Mouse (Mus musculus): ENCODE results near the gene Gata1. TPM values are rescaled to one million over a fixed set of nuclear protein-coding genes. Genes with fewer than 3 reads are reported as not detected.
"Not testable (repeated sequence)": the region's sequence is repeated elsewhere in the genome, so short reads cannot be mapped to it uniquely, and the experiment has no call there.

Gene Gata1
- 4.1 and 6.3 TPM in 2 replicates for polyA plus RNA-seq (2016; fragmentation: Nextera tagmentation; extraction: Ambion mirVana)

DNA sequence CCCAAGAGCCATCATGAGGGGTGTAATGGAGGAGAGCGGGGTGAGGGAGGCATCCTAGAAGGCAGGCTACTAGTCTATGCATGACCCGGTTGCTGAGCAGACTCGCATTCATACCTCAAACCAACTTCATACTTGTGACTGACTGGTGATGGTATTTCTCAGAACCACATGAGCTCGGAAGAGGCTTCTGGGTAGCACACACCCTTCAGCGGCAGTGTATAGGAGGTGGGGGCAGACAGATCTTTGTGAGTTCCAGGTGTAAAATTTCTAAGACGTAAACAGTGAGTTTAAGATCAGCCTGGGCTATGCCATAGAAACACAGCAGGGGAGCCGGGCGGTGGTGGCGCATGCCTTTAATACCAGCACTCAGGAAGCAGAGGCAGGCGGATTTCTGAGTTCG lies at the start of gene Gata1:
TSS of gene Gata1 (minus strand) at position 180 of the 400 bp plus-strand sequence.
- Histone ChIP-seq H3K27ac (no peak within 1 kb of the TSS), H3K4me3 (no peak within 1 kb of the TSS), H3K9me3 (replicated peaks) (no peaks in the 10 kb centered on the region), H3K27me3 (ENCODE audit: low read depth, poor library complexity, severe bottlenecking) (no peaks in the 10 kb centered on the region), H3K36me3 (no peaks in the 10 kb centered on the region), H3K4me1 (no peaks in the 10 kb centered on the region)
- no peak for DNase-seq (ENCODE audit: low spot score)
- 92% methylated on average over 11 of the region's 11 CpGs for WGBS

DNA sequence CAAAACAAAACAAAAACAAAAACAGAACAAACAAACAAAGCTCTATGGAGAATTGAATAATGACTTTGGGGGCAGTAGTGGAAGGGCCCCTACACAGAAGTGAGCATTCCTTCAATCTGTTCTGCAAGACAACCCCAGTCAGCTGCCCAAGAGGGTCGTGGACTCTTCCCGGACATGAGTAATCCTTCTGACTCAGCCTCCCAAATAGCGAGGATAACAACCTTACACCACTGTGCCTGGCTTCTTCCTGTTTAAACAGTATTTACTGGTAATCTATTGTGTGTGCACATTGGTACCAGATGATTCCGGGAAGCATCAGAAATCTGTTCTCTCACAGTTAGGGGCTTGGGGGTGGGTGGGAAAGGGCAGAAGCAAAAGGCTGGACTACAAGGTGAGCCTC lies 48.9 kb upstream of the Gata1 start:
- no peak for DNase-seq (ENCODE audit: low spot score)
- no peaks in the 10 kb centered on the region for H3K4me1 ChIP-seq
- no peaks in the 10 kb centered on the region for H3K27me3 ChIP-seq (ENCODE audit: low read depth, poor library complexity, severe bottlenecking)
- H3K27ac ChIP-seq, result no peak overlapping the region
- 0 out of 2 replicates have a peak, but pooled peaks cover 2% of the 10 kb centered on the region for H3K9me3 ChIP-seq (replicated peaks)
- no peaks in the 10 kb centered on the region for H3K36me3 ChIP-seq
- no peak overlapping the region for H3K4me3 ChIP-seq
- WGBS, result 68% methylated on average over 4 of the region's 4 CpGs

DNA sequence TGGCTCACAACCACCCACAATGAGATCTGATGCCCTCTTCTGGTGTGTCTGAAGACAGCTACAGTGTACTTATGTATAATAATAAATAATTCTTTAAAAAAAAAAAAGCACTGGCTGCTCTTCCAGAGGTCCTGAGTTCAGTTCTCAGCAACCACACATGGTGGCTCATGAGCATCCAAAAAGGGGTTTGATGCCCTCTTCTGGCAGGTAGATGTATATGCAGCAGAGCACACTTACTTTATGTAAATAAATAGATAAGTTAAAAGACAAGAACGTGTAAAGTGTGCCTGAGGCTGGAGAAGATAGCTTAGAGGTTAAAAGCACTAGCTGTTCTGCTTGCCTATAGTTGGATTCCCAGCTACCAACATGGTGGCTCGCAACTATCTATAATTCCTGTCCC lies 46.9 kb upstream of the Gata1 start:
- Histone ChIP-seq H3K27me3 (ENCODE audit: low read depth, poor library complexity, severe bottlenecking) (no peaks in the 10 kb centered on the region), H3K9me3 (replicated peaks) (0 out of 2 replicates have a peak, but pooled peaks cover 2% of the 10 kb centered on the region), H3K27ac (no peak overlapping the region), H3K36me3 (no peaks in the 10 kb centered on the region), H3K4me1 (no peaks in the 10 kb centered on the region), H3K4me3 (no peak overlapping the region)
- no peak for DNase-seq (ENCODE audit: low spot score)
- 72% methylated on average over 2 of the region's 2 CpGs for whole genome bisulfite sequencing

DNA sequence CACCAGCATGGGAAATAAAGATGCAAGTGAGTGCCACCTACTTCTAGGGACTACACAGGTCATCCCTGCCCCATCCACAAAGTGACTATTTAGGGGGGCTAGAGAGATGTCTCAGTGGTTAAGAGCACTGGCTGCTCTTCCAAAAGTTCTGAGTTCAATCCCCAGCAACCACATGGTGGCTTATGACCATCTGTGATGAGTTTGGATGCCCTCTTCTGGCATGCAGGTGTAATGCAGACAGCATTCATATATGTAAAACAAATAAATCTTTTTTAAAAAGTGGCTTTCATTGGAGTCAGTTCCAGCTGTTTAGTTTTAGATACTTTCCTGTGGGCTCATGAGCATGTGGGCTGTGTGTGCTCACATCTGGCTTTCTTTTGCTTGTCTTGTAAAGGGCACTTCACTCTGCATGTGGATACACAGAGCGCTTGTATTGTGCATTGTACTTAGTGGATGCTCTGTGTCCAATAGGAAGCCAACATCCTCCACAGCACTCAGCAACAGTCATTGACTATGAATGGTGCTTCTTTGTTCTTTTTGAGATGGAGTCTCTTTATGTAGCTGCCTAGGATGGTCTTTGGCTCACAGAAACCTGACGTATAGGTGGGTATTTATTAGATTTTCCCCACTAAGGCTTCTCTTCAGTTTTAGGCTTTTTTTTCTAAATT lies 42.4 kb upstream of the Gata1 start:
- Histone ChIP-seq H3K4me1 (no peaks in the 10 kb centered on the region), H3K27ac (no peak overlapping the region), H3K27me3 (ENCODE audit: low read depth, poor library complexity, severe bottlenecking) (no peaks in the 10 kb centered on the region), H3K4me3 (no peak overlapping the region), H3K9me3 (replicated peaks) (no peaks in the 10 kb centered on the region), H3K36me3 (no peaks in the 10 kb centered on the region)
- 90% methylated on average over 2 of the region's 2 CpGs for WGBS
- DNase-seq (ENCODE audit: low spot score), result no peak

DNA sequence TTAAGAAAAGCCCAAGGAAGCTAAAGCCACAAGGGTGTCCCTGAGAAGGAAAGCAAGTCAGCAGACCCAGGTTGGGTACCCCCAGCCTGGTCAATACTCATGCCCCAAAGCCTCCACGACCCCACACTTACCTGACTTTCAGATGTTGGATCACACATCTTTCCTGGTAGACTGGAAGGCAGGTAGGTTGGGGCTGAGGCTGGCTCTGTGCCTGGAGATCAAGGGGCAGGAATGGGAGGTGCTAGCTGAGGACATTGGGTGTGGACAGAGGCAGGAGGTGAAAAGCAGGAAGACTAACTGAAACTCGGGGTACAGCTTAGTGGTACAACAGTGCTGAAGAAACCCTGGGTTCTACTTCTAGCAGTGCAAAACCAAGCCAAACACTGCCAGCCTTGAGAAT lies 40.4 kb upstream of the Gata1 start, which contains the start of gene Glod5:
TSS of gene Glod5 (minus strand) at position 207 of the 400 bp plus-strand sequence.
- H3K36me3 ChIP-seq, result no peaks in the 10 kb centered on the region
- H3K27ac ChIP-seq, result no peak within 1 kb of the TSS
- H3K4me1 ChIP-seq, result no peaks in the 10 kb centered on the region
- no peak within 1 kb of the TSS for H3K4me3 ChIP-seq
- WGBS, result 74% methylated on average over 2 of the region's 2 CpGs
- DNase-seq (ENCODE audit: low spot score), result no peak
- H3K9me3 ChIP-seq (replicated peaks), result no peaks in the 10 kb centered on the region
- no peaks in the 10 kb centered on the region for H3K27me3 ChIP-seq (ENCODE audit: low read depth, poor library complexity, severe bottlenecking)

DNA sequence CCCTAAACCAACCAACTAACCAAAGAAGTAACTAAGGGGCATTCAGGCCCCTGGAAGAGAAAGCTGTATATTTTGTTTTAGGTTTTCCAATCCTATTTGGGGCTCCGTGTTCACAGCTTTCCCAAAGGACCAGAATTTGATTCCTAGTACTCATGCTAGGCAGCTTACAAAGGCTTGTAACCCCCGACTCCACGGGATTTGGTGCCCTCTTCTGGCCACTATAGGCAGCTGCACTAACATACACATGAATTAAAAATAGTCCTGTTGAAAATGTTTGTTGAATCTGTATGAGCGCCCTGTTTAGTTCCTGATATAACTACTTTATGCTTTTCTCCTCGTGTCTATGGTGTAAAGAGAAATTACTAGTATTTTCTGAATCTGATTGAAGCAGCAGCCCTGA lies 39.3 kb upstream of the Gata1 start:
- no peak overlapping the region for H3K4me3 ChIP-seq
- no peaks in the 10 kb centered on the region for H3K36me3 ChIP-seq
- WGBS, result 12% methylated on average over 5 of the region's 5 CpGs
- H3K27ac ChIP-seq, result no peak overlapping the region
- no peaks in the 10 kb centered on the region for H3K27me3 ChIP-seq (ENCODE audit: low read depth, poor library complexity, severe bottlenecking)
- no peaks in the 10 kb centered on the region for H3K4me1 ChIP-seq
- peak; percentile 52 for DNase-seq (ENCODE audit: low spot score)
- H3K9me3 ChIP-seq (replicated peaks), result no peaks in the 10 kb centered on the region

DNA sequence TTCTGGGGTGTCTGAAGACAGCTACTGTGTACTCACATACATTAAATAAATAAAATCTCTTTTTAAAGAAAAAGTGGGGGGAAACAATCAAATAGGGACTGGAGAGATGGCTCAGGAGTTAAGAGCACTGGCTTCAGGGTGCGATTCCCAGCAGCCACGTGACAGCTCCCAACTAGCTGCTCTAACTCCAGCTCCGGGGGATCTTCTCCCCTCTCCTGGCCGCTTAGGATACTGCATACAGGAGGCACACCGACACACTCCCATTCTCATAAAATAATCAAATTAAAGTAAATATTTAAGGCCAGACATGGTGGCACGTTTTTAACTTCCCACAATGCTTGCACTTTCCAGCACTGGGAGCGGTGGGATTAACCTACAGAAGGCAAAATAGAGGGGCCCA lies 37.8 kb upstream of the Gata1 start:
- H3K27ac ChIP-seq; H3K4me3 ChIP-seq; DNase-seq (ENCODE audit: low spot score); H3K36me3 ChIP-seq; H3K27me3 ChIP-seq (ENCODE audit: low read depth, poor library complexity, severe bottlenecking); H3K4me1 ChIP-seq; H3K9me3 ChIP-seq (replicated peaks): not testable (repeated sequence)
- WGBS, result 18% methylated on average over 7 of the region's 7 CpGs

DNA sequence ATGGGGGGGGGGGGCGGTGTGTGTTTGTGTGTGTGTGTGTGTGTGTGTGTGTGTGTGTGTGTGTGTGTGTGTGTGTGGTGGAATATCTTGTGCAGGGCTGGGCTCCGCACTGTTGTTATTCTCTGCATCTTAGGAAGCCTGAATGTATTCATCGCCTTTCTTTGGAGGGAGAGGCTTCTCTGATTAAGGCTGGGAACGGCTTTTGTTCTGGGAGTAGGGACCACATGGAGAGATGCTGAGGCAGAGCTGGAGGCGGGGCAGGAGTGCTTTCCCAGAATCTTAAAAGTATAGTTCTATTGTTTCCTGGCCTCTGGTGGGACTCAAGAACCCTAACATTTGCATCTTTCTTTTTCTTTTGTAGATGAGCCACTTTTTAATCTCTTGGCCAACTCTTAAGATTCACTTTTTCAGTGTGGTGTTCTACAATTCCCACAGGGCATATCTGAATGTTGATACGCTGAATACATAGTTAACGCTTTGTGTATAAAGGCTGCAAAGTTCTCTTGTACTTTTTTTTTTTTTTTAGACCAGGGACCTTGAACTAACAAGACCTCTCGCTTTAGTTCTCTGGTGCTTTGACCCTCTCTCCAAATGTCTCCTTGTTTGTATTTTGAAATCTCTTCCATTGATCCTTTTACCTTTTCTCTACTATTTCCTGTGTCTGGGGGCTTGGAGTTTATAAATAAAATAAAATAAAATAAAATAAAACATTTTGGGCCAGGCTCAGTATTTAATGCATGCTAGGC lies 35.9 kb upstream of the Gata1 start:
- DNase-seq (ENCODE audit: low spot score), result no peak
- H3K27ac ChIP-seq, result no peak overlapping the region
- H3K9me3 ChIP-seq (replicated peaks), result no peaks in the 10 kb centered on the region
- H3K4me1 ChIP-seq, result no peaks in the 10 kb centered on the region
- WGBS, result 44% methylated on average over 7 of the region's 8 CpGs
- H3K4me3 ChIP-seq, result no peak overlapping the region
- no peaks in the 10 kb centered on the region for H3K27me3 ChIP-seq (ENCODE audit: low read depth, poor library complexity, severe bottlenecking)
- H3K36me3 ChIP-seq, result no peaks in the 10 kb centered on the region

DNA sequence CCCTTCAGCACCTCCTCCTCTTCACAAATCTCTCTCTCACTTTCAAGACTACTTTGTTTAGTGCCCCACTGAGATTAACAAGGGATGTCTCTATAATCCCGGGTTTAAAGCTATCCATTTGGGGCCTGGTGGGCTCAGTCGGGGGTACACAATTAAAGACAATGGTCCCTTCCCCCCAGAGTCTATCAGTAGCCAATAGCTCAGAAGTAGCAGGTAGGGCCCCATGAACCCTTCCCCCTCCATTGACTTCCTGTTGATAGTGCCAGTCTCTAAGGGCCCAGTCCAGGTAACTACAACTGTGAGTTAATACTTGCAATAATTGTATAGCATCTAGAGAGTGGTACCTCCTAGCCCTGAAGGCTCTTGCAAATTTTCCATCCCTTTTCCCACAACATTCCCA lies 35.3 kb upstream of the Gata1 start:
- H3K27me3 ChIP-seq (ENCODE audit: low read depth, poor library complexity, severe bottlenecking), result no peaks in the 10 kb centered on the region
- no peak overlapping the region for H3K27ac ChIP-seq
- H3K4me3 ChIP-seq, result no peak overlapping the region
- no peak for DNase-seq (ENCODE audit: low spot score)
- H3K9me3 ChIP-seq (replicated peaks), result no peaks in the 10 kb centered on the region
- H3K4me1 ChIP-seq, result no peaks in the 10 kb centered on the region
- H3K36me3 ChIP-seq, result no peaks in the 10 kb centered on the region
- 18% methylated on average over 2 of the region's 2 CpGs for WGBS

DNA sequence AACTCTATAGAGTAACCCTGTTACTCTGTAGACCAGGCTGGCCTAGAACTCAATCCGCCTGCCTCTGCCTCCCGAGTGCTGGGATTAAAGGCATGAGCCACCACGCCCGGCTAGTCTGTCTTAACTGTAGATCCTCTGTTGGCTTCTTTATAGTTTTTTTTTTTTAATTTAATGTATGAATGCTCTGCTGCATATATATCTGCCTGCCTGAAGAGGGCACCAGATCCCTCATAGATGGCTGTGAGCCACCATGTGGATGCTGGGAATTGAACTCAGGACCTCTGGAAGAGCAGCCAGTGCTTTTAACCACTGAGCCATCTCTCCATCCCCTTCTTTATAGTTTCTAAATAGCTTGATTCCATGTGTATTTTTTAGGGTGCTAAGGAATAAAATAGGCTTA lies 31.5 kb upstream of the Gata1 start:
- H3K27me3 ChIP-seq (ENCODE audit: low read depth, poor library complexity, severe bottlenecking); H3K4me1 ChIP-seq; H3K36me3 ChIP-seq; DNase-seq (ENCODE audit: low spot score); H3K9me3 ChIP-seq (replicated peaks); H3K4me3 ChIP-seq; H3K27ac ChIP-seq: not testable (repeated sequence)
- WGBS, result 93% methylated on average over 4 of the region's 4 CpGs

DNA sequence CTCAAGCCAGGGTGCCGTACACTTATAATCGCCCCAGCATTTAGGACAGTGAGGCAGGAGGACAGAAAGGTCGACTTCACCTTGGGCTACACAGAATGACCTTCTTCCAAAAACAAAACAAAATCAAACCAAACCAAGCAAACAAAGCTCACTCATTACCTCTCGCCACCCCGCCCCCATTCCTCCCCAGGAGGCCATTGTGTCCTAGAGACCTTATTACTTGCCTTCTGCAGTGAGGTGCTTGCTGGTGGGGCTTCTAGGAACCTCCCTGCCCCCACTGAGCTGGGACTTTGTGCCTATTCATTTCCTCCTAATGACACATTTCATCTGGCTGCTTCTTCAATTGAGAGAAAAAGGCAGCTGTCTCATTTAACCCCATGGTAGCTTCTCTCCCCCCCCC lies 30.7 kb upstream of the Gata1 start:
- no peak overlapping the region for H3K27ac ChIP-seq
- no peaks in the 10 kb centered on the region for H3K27me3 ChIP-seq (ENCODE audit: low read depth, poor library complexity, severe bottlenecking)
- H3K4me1 ChIP-seq, result no peaks in the 10 kb centered on the region
- no peaks in the 10 kb centered on the region for H3K9me3 ChIP-seq (replicated peaks)
- no peaks in the 10 kb centered on the region for H3K36me3 ChIP-seq
- DNase-seq (ENCODE audit: low spot score), result no peak
- H3K4me3 ChIP-seq, result no peak overlapping the region
- 49% methylated on average over 5 of the region's 5 CpGs for WGBS

DNA sequence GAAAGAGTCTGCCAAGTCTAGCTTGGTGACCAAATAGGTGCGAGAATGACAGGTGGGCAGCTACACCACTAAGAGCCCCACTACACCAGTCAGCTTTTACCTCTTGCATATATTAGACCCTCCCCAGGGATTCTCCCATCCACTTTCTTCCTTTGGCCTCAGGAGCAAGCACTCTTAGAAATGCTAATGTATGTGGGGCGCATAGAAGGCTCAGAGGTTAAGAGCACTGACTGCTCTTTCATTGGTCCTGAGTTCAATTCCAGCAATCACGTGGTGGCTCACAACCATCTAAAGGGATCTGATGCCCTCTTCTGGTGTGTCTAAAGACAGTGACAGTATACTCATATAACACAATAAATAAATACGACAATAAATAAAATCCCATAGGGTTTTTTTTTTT lies 25.1 kb upstream of the Gata1 start:
- Histone ChIP-seq H3K27ac (no peak overlapping the region), H3K27me3 (ENCODE audit: low read depth, poor library complexity, severe bottlenecking) (no peaks in the 10 kb centered on the region), H3K9me3 (replicated peaks) (no peaks in the 10 kb centered on the region), H3K4me1 (peaks cover 7% of the 10 kb centered on the region; the same call in 1 of the 2 replicates), H3K4me3 (no peak overlapping the region), H3K36me3 (no peaks in the 10 kb centered on the region)
- 51% methylated on average over 4 of the region's 4 CpGs for WGBS
- DNase-seq (ENCODE audit: low spot score), result no peak

DNA sequence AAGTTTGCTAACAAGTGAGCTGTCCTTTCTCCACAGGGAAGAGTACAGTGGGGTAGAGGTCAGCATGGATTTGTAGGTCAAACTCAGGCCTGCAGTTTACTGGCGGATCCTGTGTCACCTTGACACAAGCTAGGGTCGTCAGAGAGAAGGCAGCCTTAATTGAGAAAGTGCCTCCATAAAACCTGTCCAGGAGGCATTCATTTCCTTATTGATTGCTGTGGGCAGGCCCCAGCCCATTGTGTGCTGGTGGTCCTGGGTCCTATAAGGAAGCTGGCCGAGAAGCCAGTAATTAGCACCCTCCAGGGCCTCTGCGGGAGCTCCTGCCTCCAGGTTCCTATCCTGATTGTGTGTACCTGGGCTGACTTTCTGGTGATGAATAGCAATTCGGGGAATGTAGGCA lies 24.1 kb upstream of the Gata1 start:
- H3K27me3 ChIP-seq (ENCODE audit: low read depth, poor library complexity, severe bottlenecking), result no peaks in the 10 kb centered on the region
- no peak for DNase-seq (ENCODE audit: low spot score)
- peaks cover 7% of the 10 kb centered on the region; the same call in 1 of the 2 replicates for H3K4me1 ChIP-seq
- no peaks in the 10 kb centered on the region for H3K36me3 ChIP-seq
- H3K9me3 ChIP-seq (replicated peaks), result no peaks in the 10 kb centered on the region
- 16% methylated on average over 5 of the region's 5 CpGs for WGBS
- no peak overlapping the region for H3K27ac ChIP-seq
- no peak overlapping the region for H3K4me3 ChIP-seq

Measured in limb, embryonic 10.5 days (tissue).